Mouse (Mus musculus): ENCODE results near the gene Dbh. TPM values are rescaled to one million over a fixed set of nuclear protein-coding genes. Genes with fewer than 3 reads are reported as not detected.

Gene Dbh
- polyA plus RNA-seq, 1 experiment: not detected

GRCm38 (mm10) chr2:27210676-27211210 is 45.7 kb downstream of the Dbh start:
- Histone ChIP-seq H3K4me1 (peaks cover 88% of the 10 kb centered on the region), H3K36me3 (replicated peaks; ENCODE audit: low read length) (peaks cover 95% of the 10 kb centered on the region), H3K4me3 (replicated peaks) (no peak overlapping the region), H3K9me3 (no peaks in the 10 kb centered on the region), H3K27me3 (replicated peaks) (peaks cover 27% of the 10 kb centered on the region)
- TF ChIP-seq FLI1 (IDR thresholded peaks at IDR 0.05; ENCODE audit: low read length) (no peak), GATA1 (IDR thresholded peaks at IDR 0.05; ENCODE audit: borderline replicate concordance, low read length) (no peak)

GRCm38 (mm10) chr2:27211966-27212893 is 47.2 kb downstream of the Dbh start:
- H3K4me3 ChIP-seq (replicated peaks): no peak overlapping the region
- peaks cover 27% of the 10 kb centered on the region for H3K27me3 ChIP-seq (replicated peaks)

DNA sequence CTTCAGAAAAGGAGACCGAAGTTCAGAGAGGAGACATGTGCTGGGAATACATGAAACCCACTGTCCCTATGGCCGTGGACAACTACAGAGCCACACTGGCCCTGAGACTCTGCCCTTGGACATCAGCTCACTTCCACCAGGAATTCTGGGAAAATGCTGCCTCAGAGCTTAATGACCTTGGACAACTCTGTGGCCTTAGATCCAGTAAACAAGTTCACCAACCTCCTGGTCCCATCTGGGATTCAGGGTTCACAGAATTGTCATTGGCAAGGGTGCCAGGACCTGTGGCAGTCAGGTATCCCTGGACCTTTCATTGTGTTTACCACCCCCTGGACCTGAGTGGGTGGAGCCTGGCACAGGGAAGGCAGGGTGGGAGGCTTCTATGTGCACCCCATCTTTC is 50.5 kb downstream of the Dbh start:
- H3K4me3 ChIP-seq (replicated peaks): no peak overlapping the region
- TF ChIP-seq GATA1 (IDR thresholded peaks at IDR 0.05; ENCODE audit: borderline replicate concordance, low read length): no peak
- no peak for TF ChIP-seq FLI1 (IDR thresholded peaks at IDR 0.05; ENCODE audit: low read length)
- no peaks in the 10 kb centered on the region for H3K9me3 ChIP-seq
- peaks cover 94% of the 10 kb centered on the region for H3K4me1 ChIP-seq
- peaks cover 90% of the 10 kb centered on the region for H3K36me3 ChIP-seq (replicated peaks; ENCODE audit: low read length)
- peaks cover 32% of the 10 kb centered on the region for H3K27me3 ChIP-seq (replicated peaks)

More at GRCm38 (mm10) chr2:27211966-27212893, 47.2 kb downstream of the Dbh start:
- Histone ChIP-seq H3K4me1 (peaks cover 94% of the 10 kb centered on the region), H3K36me3 (replicated peaks; ENCODE audit: low read length) (peaks cover 89% of the 10 kb centered on the region), H3K9me3 (no peaks in the 10 kb centered on the region)
- TF ChIP-seq GATA1 (IDR thresholded peaks at IDR 0.05; ENCODE audit: borderline replicate concordance, low read length) (no peak), FLI1 (IDR thresholded peaks at IDR 0.05; ENCODE audit: low read length) (no peak)

DNA sequence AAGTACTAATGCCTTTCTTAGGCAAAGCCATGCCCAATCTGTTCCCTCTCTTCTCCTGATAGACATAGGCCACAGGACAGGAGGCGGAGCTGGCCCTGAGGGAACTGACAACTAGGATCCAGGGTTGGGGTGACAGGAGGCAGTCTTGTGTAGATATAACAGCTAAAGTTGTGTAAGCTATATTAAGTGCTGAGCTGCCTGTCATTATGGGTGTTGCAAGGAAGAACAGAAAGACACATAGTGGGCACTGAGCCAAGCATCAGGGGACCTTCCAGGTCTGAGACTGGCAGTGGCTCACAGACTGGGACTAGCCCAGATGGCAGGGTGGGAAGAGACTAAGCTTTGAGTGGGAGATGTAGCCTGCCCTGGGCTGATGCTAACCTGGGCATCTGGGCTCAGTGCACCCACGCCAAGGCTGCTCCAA is 53.1 kb downstream of the Dbh start:
- H3K36me3 ChIP-seq (replicated peaks; ENCODE audit: low read length): peaks cover 68% of the 10 kb centered on the region
- peaks cover 16% of the 10 kb centered on the region for H3K27me3 ChIP-seq (replicated peaks)
- no peaks in the 10 kb centered on the region for H3K9me3 ChIP-seq
- H3K4me1 ChIP-seq: peaks cover 94% of the 10 kb centered on the region
- TF ChIP-seq GATA1 (IDR thresholded peaks at IDR 0.05; ENCODE audit: borderline replicate concordance, low read length) (no peak), FLI1 (IDR thresholded peaks at IDR 0.05; ENCODE audit: low read length) (no peak)
- H3K4me3 ChIP-seq (replicated peaks): peak overlapping the region; percentile 19

GRCm38 (mm10) chr2:27218569-27218968 is 53.5 kb downstream of the Dbh start:
- TF ChIP-seq FLI1 (IDR thresholded peaks at IDR 0.05; ENCODE audit: low read length) (no peak), GATA1 (IDR thresholded peaks at IDR 0.05; ENCODE audit: borderline replicate concordance, low read length) (no peak)
- H3K9me3 ChIP-seq: no peaks in the 10 kb centered on the region
- peaks cover 94% of the 10 kb centered on the region for H3K4me1 ChIP-seq
- H3K27me3 ChIP-seq (replicated peaks): peaks cover 12% of the 10 kb centered on the region
- H3K4me3 ChIP-seq (replicated peaks): no peak overlapping the region
- peaks cover 63% of the 10 kb centered on the region for H3K36me3 ChIP-seq (replicated peaks; ENCODE audit: low read length)

- peaks cover 26% of the 10 kb centered on the region for H3K36me3 ChIP-seq (replicated peaks; ENCODE audit: low read length)
- H3K4me1 ChIP-seq: peaks cover 93% of the 10 kb centered on the region
- TF ChIP-seq FLI1 (IDR thresholded peaks at IDR 0.05; ENCODE audit: low read length) (no peak), GATA1 (IDR thresholded peaks at IDR 0.05; ENCODE audit: borderline replicate concordance, low read length) (no peak)
- peaks cover 9% of the 10 kb centered on the region for H3K27me3 ChIP-seq (replicated peaks)
- no peaks in the 10 kb centered on the region for H3K9me3 ChIP-seq
- H3K4me3 ChIP-seq (replicated peaks): peak overlapping the region; percentile 84
Measured at GRCm38 (mm10) chr2:27223012-27223421, 58.0 kb downstream of the Dbh start.

- H3K27me3 ChIP-seq (replicated peaks): peaks cover 8% of the 10 kb centered on the region
- H3K4me3 ChIP-seq (replicated peaks): no peak overlapping the region
- TF ChIP-seq FLI1 (IDR thresholded peaks at IDR 0.05; ENCODE audit: low read length) (no peak), GATA1 (IDR thresholded peaks at IDR 0.05; ENCODE audit: borderline replicate concordance, low read length) (no peak)
- peaks cover 83% of the 10 kb centered on the region for H3K4me1 ChIP-seq
- no peaks in the 10 kb centered on the region for H3K9me3 ChIP-seq
- no peaks in the 10 kb centered on the region for H3K36me3 ChIP-seq (replicated peaks; ENCODE audit: low read length)
Measured at GRCm38 (mm10) chr2:27226572-27226971, 61.5 kb downstream of the Dbh start.

- Histone ChIP-seq H3K4me1 (peaks cover 79% of the 10 kb centered on the region), H3K9me3 (no peaks in the 10 kb centered on the region), H3K27me3 (replicated peaks) (peaks cover 16% of the 10 kb centered on the region), H3K36me3 (replicated peaks; ENCODE audit: low read length) (no peaks in the 10 kb centered on the region), H3K4me3 (replicated peaks) (no peak overlapping the region)
- TF ChIP-seq FLI1 (IDR thresholded peaks at IDR 0.05; ENCODE audit: low read length) (no peak), GATA1 (IDR thresholded peaks at IDR 0.05; ENCODE audit: borderline replicate concordance, low read length) (no peak)
Measured at GRCm38 (mm10) chr2:27228809-27229480, 63.9 kb downstream of the Dbh start.

DNA sequence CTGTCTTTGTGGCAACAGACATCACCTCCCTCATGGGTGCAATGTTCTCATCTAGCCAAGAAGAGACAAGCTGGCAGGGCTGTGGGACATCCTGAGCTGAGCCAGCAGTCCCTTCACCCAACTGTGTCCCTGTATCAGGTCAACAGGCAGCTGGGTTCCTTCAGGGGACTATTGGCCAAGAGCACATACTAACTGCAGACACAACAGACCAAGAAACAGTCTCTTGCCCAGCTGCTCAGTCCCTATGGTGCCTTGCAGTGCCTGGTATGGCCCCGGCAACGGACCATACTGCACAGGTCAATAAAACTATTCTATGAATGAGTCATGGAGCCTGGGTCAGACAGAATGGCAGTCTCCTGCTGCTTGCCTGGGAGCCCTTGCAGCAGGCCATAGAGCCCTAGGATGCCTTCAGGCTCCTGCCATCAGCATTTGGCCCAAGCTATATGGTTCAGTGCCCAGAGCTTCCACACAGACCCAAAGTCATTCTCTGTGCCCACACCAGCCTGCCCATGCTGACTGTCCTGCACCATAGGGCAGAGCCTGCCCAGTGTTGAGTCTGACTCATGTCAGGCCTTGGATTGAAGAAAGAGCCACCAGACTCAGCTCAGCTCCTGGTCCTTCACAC is 64.6 kb downstream of the Dbh start:
- peaks cover 20% of the 10 kb centered on the region for H3K27me3 ChIP-seq (replicated peaks)
- no peak for TF ChIP-seq GATA1 (IDR thresholded peaks at IDR 0.05; ENCODE audit: borderline replicate concordance, low read length)
- H3K4me1 ChIP-seq: peaks cover 73% of the 10 kb centered on the region
- no peaks in the 10 kb centered on the region for H3K9me3 ChIP-seq
- no peaks in the 10 kb centered on the region for H3K36me3 ChIP-seq (replicated peaks; ENCODE audit: low read length)
- no peak overlapping the region for H3K4me3 ChIP-seq (replicated peaks)
